Mouse (Mus musculus) right cerebral cortex, postnatal 4 days (tissue): ENCODE measurements at regions not wholly inside any gene's neighbourhood (a gene's known extent, or its start where the extent isn't known, plus 50 kb on each side); places are given as distances from the start of the nearest gene placed in this dataset.

Experiments used
- DNase-seq: peaks from one replicate; pipeline ENCODE4 v3.0.0-alpha.2; 2022

GRCm38 (mm10) chr11:7506421-7506945 lies 292.8 kb upstream of the Igfbp3 start:
- no peak for DNase-seq

- DNase-seq = no peak
Observed at GRCm38 (mm10) chr11:7504651-7505321, 291.1 kb upstream of the Igfbp3 start.

GRCm38 (mm10) chr11:7502679-7503078 lies 289.0 kb upstream of the Igfbp3 start:
- no peak for DNase-seq

DNA sequence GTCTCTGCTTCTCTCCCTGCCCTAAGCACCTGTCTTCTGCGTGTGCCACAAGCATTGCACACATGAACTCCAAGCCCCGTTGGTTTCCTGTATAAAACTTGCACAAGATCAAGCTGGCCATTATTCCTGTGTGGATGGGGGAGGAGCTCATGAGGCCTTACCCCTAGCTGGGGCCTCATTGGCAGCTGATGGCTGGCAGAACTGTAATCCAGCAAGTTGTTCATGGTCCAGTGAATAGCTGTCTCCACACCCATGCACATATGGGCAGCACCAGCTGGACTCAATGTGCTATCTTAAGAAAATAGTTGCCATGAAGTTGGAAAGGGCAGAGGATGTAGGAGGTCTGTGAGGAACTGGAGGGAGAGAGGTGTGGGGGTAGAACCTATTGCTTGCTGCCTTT lies 288.3 kb upstream of the Igfbp3 start:
- DNase-seq = no peak

- no peak for DNase-seq
Observed at GRCm38 (mm10) chr11:7497803-7498202, 284.1 kb upstream of the Igfbp3 start.

DNA sequence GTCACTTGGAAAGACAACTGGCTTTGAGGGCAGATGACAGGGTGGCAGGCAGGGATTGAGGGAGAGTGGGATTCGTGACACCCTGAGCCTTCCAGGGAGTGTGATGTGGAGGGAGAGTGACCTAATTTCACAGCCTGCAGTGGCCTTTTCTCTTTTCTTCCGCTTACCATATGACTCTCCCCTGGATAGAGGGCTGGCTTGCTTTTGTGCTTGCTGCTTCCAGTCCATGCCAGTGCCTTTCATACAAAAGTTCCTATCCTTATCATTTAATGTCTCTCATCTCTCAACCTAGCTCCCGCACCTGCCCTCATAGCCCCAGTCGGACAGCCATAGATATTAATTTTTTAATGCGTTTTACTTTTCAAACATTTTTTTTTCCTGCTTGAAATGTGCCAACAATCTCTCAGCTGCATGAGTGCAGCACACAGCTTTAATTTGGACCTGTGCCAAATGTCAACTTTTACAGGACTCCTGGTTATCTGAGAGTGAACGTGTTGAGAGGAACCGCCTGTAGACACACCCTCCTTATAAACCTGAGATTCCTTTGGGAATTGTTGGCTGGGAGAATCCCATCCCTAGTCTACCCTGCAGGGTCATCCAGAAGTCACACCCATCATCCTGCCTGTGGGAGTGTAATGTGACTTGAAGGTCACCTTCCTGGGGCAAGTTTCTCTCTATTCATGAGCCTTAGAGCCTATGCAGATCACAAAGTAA lies 260.3 kb upstream of the Igfbp3 start:
- DNase-seq = no peak

DNA sequence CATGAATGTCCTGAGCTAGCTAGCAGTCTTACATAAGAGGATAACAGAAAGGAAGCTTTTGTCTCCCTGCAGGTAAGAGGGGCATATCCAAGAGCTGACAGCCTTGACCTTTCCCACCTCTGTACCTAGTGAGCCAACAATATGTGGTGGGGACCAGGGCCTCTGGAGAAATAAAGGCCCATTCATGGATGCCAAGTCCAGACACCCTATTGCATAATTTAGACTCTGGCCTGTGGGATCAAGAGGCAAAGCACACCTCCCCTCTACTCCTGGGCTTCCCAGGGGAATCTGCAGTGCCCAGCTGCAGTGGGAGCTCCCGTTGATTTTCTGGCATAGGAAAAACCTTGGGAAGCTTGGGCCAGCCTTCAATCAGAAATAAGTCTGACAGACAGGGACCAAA lies 251.8 kb upstream of the Igfbp3 start:
- DNase-seq = no peak

DNA sequence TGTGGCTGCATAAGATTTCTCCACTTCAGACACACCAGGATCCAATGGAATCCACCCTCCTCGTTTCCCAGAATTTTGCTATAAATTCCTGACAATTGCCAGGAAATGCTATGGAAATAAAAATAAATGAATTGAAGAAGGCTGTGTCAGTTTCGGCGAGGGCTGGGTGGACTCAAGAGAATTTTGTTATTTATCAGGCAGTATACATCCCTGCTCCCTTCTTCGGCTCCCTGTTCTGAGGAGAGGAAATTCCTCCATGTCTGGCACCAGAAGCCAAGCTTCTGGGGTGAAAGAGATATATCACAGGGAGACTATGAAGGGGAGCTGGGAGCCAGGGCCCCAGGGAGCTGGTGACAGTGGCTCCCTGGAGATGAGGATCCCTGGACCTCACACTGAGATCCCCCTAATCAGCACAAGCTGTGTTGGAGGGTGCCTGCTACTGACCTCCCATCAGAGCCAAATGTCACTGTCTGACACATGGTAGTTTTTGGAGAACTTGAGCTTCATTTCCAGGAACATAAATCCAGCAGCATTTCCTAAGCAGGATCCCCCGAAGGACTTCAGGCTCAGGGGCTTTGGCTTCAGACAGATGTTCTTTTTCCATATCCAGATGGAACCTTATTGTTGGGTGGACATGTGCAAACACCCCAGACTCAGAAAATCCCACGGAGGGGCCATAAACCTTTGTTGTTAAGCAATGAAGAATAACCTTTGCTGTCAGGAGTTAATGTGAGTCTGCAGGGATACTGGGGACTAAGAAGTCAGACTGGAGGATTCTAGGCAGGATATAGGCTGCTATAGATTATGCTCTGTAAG lies 248.4 kb upstream of the Igfbp3 start:
- DNase-seq = no peak

- no peak for DNase-seq
Observed at GRCm38 (mm10) chr11:7451756-7452155, 238.0 kb upstream of the Igfbp3 start.

- DNase-seq = no peak
Observed at GRCm38 (mm10) chr11:7444494-7444893, 230.8 kb upstream of the Igfbp3 start.

GRCm38 (mm10) chr11:7439276-7439675 lies 225.6 kb upstream of the Igfbp3 start:
- DNase-seq = no peak

DNA sequence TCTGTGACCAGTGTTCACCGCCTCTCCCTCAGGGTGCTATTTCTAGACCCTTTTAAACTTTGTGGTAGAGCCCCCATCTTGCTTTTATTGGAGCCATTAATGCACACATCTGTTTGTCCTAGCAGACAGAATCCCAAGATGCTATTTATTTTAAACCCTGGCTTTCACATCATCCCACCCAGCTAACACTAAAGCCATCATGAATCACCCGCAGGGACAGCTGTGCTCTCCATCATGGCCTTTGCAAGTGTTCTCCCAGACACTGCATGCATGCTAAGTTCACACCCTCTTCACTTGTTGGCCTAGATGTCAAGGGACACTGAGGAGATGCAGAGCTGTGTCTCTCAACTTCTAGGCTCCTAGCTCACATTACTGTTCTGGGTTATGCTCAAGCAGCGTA lies 220.9 kb upstream of the Igfbp3 start:
- no peak for DNase-seq

DNA sequence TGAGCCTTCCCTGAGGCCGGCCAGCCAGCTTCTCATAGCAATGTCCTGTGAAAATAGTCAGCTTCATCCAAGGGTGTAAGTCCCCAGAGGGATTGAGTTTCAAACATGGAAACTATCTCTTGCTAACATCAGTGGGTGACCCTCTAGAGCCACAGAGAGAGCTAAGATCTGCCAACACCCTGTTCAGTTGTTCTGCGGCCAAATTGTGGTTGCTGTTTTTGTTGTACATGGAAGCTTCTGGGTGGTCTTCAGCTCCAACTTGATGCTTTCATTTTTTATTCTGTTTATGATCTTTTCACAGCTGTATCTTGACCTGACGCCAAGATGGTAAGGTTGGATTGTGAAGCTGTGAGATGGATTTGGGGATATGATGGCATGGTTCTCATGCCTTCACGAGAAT lies 214.0 kb upstream of the Igfbp3 start:
- no peak for DNase-seq

- DNase-seq = no peak
Observed at GRCm38 (mm10) chr11:7425233-7425632, 211.5 kb upstream of the Igfbp3 start.

DNA sequence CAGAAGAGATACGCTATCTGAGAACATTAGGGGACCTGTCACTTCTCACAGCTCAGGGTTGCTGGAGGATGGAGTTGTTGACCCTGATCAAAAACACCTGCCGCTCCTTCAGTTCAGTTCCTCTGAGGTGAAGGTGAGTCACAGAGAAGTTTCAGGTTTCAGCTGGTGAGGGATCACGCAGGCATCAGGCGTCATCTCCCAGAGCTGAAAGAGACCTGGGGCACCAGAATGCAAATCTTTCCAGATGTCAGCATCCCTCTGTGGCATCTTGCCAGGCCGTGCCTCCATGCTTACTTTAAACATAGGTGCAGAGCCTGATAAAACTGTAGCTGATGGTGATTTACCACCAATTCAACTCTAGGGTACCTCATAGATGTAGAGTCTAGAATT lies 210.4 kb upstream of the Igfbp3 start:
- DNase-seq = peak; percentile 4

DNA sequence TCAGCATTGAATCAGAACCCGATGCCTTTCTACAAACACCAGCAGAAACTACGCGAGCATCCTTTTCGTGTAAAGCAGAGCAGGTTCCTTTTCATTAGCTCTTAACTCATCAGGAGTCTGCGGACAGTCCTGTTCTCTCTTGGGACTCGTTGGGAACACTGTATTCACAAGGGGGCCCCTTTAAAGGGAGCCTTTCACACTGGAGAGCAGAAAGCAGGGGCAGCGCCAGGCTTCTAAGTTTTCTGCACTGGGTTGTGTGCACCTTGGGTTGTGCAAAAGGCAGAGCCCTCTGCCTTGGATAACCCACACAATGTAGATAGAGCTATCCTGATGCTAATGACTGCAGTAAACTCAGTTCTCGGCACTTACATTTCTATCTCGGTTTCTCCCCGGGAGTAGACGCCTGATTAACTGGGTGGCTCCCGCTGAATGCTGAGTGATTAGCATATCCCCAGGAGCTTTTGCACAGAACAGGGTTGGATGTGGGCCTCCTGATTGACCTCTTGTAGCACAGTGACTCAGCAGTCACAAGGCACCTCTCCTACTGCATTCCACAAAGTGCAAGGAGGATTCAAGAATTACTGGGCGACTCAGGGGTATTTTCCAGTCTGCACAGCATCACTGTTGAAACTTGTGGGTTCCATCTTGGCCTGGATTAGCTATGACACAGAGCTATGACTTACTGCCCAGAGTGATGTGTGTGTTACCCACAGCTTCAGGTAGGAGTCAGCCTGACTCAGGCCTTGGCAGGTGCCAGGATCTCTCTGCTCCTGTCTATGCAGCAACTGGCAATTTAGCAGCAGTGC lies 209.8 kb upstream of the Igfbp3 start:
- no peak for DNase-seq

DNA sequence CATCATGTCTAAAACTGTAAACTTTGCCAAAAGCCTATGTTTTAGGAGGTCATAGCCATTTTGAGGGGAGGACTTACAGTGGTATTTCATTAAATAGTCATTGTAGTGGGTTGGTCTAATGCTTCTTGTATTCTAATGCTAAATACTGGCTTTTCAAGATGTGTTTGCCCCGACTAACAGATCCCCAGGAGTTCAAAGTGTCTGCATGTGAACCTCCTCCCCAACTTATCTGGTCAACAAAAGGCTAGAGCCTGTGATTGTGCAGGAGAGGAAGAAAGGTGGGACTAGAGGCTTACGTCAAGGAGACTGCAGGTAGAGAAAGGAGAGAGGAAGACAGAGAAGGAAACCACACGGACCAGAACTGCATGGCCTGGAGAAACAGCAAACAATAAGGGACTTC lies 198.9 kb upstream of the Igfbp3 start:
- no peak for DNase-seq

GRCm38 (mm10) chr11:7408992-7409391 lies 195.3 kb upstream of the Igfbp3 start:
- DNase-seq = no peak

GRCm38 (mm10) chr11:7404666-7405065 lies 190.9 kb upstream of the Igfbp3 start:
- no peak for DNase-seq

DNA sequence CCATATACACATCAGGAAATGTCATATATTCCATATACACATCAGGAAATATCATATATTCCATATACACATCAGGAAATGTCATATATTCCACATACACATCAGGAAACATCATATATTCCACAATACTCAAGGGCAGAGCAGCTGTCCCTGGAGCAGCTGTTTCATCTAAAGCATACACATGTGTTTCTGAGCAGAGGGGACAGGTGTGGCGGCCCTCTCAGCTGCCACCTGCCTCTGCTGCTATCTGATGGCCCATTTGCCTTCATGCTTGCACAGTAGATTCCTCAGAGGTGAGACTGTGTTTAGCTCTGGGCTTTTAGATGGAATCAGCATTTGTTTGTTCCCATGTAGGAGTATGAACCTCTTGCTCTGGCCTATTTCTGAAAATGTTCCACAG lies 158.1 kb upstream of the Igfbp3 start:
- DNase-seq = no peak

GRCm38 (mm10) chr11:7361388-7361787 lies 147.7 kb upstream of the Igfbp3 start:
- no peak for DNase-seq

DNA sequence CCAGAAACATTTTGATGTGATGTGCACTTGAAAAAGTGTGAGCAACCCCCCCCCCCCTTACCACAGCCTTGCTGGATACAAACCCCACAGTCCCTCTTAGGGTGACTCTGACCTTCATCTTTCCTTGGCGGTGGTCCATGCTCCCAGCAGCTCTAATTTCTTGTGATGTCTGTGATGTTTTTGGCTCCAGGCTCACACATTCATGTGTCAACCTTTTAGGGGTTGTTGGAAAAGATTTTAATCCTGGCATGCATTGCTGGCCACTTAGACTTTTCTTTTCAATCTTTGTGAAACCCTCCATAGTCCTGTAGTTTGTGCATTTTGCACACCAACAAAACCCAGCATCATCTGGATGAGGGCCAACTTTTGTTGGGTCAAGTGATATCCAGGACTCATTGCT lies 134.9 kb upstream of the Igfbp3 start:
- no peak for DNase-seq

GRCm38 (mm10) chr11:7337826-7338225 lies 124.1 kb upstream of the Igfbp3 start:
- no peak for DNase-seq
